Mouse (Mus musculus) heart, embryonic 15.5 days (tissue): ENCODE data around the gene Aqp3. TPM values are rescaled to one million over a fixed set of nuclear protein-coding genes. Genes with fewer than 3 reads are reported as not detected.
A peak's percentile ranks its signal among the peaks of the same experiment; 100 is the strongest.

Experiments
- ATAC-seq: fragments of 200-750 bp; cut with Nextera tagmentation; replicated peaks from 2 replicates; pipeline ENCODE4 v1.8.0; 2017; ENCODE audit warnings: low read depth, moderate TSS enrichment; ENCODE audit not compliant: insufficient number of reproducible peaks, insufficient read depth, low FRiP score
- H3K27ac ChIP-seq: fragments of 300-500 bp; sonication (generic); 2 replicates; pipeline ENCODE4 v1.5.1; 2015; ENCODE audit warnings: mild to moderate bottlenecking, inconsistent platforms
- H3K27me3 ChIP-seq: fragments of 300-500 bp; sonication (generic); 2 replicates; pipeline ENCODE4 v1.6.1; 2015; ENCODE audit warnings: inconsistent platforms
- H3K36me3 ChIP-seq: fragments of 300-500 bp; sonication (generic); 2 replicates; pipeline ENCODE4 v1.6.1; 2015; ENCODE audit warnings: mild to moderate bottlenecking, inconsistent platforms
- H3K4me1 ChIP-seq: fragments of 300-500 bp; sonication (generic); replicated peaks from 2 replicates; pipeline ENCODE4 v1.6.1; 2015; ENCODE audit warnings: inconsistent platforms
- H3K4me2 ChIP-seq: fragments of 300-500 bp; sonication (generic); 2 replicates; pipeline ENCODE4 v1.6.1; 2015; ENCODE audit warnings: inconsistent platforms, mild to moderate bottlenecking, moderate library complexity
- H3K4me3 ChIP-seq: fragments of 300-500 bp; sonication (generic); 2 replicates; pipeline ENCODE4 v1.5.1; 2015; ENCODE audit warnings: mild to moderate bottlenecking, inconsistent platforms
- H3K9ac ChIP-seq: fragments of 300-500 bp; sonication (generic); 2 replicates; pipeline ENCODE4 v1.6.1; 2015; ENCODE audit warnings: mild to moderate bottlenecking, inconsistent platforms
- H3K9me3 ChIP-seq: fragments of 300-500 bp; sonication (generic); replicated peaks from 2 replicates; pipeline ENCODE4 v1.6.1; 2016; ENCODE audit warnings: inconsistent platforms
- WGBS: fragments of 180-500 bp; shearing (Covaris S2); methylation state at CpG from one replicate; pipeline ENCODE4 v1.1.7; 2015; ENCODE audit warnings: mixed read lengths; 5-methylcytosine and 5-hydroxymethylcytosine counted together
- polyA plus RNA-seq: library from polyadenylated mRNA; unstranded; fragments of >200 nt; fragmentation: Nextera tagmentation; extraction: Ambion mirVana; gene quantifications from 2 replicates; pipeline ENCODE4 v1.2.1, GENCODE M21; 2015

The Aqp3 gene
- polyA plus RNA-seq, 1 experiment from 2014 or later, result 0.49 TPM

GRCm38 (mm10) chr4:41056253-41056652, 41.7 kb downstream of the Aqp3 start:
- H3K4me2 ChIP-seq, result no peak overlapping the region
- no peaks in the 10 kb centered on the region for H3K9me3 ChIP-seq
- peaks cover 12% of the 10 kb centered on the region for H3K4me1 ChIP-seq
- no peak overlapping the region for H3K27ac ChIP-seq
- 50% methylated on average over 1 of the region's 1 CpGs for WGBS
- no peak for ATAC-seq
- H3K4me3 ChIP-seq, result no peak overlapping the region
- no peaks in the 10 kb centered on the region for H3K27me3 ChIP-seq
- H3K9ac ChIP-seq, result no peak overlapping the region
- no peaks in the 10 kb centered on the region for H3K36me3 ChIP-seq

GRCm38 (mm10) chr4:41055111-41055510, 42.9 kb downstream of the Aqp3 start:
- Histone ChIP-seq H3K4me2 (peak overlapping the region; percentile 60), H3K4me3 (peak overlapping the region; percentile 29), H3K9ac (no peak overlapping the region), H3K36me3 (no peaks in the 10 kb centered on the region), H3K4me1 (peaks cover 14% of the 10 kb centered on the region), H3K27ac (peak overlapping the region; percentile 48), H3K27me3 (no peaks in the 10 kb centered on the region), H3K9me3 (no peaks in the 10 kb centered on the region)
- ATAC-seq, result peak; percentile 65
- WGBS, result 19% methylated on average over 13 of the region's 13 CpGs

- Histone ChIP-seq H3K27me3 (no peaks in the 10 kb centered on the region), H3K27ac (no peak overlapping the region), H3K4me2 (no peak overlapping the region), H3K4me1 (peaks cover 33% of the 10 kb centered on the region), H3K9ac (no peak overlapping the region), H3K4me3 (no peak overlapping the region), H3K36me3 (no peaks in the 10 kb centered on the region), H3K9me3 (no peaks in the 10 kb centered on the region)
- ATAC-seq, result no peak
- WGBS, result 84% methylated on average over 7 of the region's 7 CpGs
These were observed 46.2 kb downstream of the Aqp3 start for GRCm38 (mm10) chr4:41051781-41052180.

GRCm38 (mm10) chr4:41050726-41051675, 47.0 kb downstream of the Aqp3 start:
- H3K36me3 ChIP-seq, result no peaks in the 10 kb centered on the region
- ATAC-seq, result no peak
- H3K4me3 ChIP-seq, result peak overlapping the region; percentile 21; the same call in 1 of the 2 replicates
- H3K27ac ChIP-seq, result no peak overlapping the region
- H3K27me3 ChIP-seq, result no peaks in the 10 kb centered on the region
- 31% methylated on average over 16 of the region's 16 CpGs for WGBS
- H3K9ac ChIP-seq, result no peak overlapping the region
- no peaks in the 10 kb centered on the region for H3K9me3 ChIP-seq
- peak overlapping the region; percentile 44 for H3K4me2 ChIP-seq
- H3K4me1 ChIP-seq, result peaks cover 33% of the 10 kb centered on the region

GRCm38 (mm10) chr4:41048926-41049325, 49.1 kb downstream of the Aqp3 start:
- peaks cover 22% of the 10 kb centered on the region for H3K4me1 ChIP-seq
- H3K36me3 ChIP-seq, result no peaks in the 10 kb centered on the region
- H3K27me3 ChIP-seq, result no peaks in the 10 kb centered on the region
- H3K27ac ChIP-seq, result no peak overlapping the region
- H3K9me3 ChIP-seq, result no peaks in the 10 kb centered on the region
- no peak overlapping the region for H3K9ac ChIP-seq
- 33% methylated on average over 2 of the region's 2 CpGs for WGBS
- no peak for ATAC-seq
- no peak overlapping the region for H3K4me3 ChIP-seq
- no peak overlapping the region for H3K4me2 ChIP-seq

- peak; percentile 38; the same call in 1 of the 2 replicates for ATAC-seq
- no peak within 1 kb of the TSS for H3K9ac ChIP-seq
- WGBS, result 31% methylated on average over 9 of the region's 9 CpGs
These were observed 50.3 kb downstream of the Aqp3 start, which contains the start of gene Aqp7 for GRCm38 (mm10) chr4:41047524-41048271. Aqp7 (minus strand) TSS chr4:41048139.

GRCm38 (mm10) chr4:41046254-41046795, 51.7 kb downstream of the Aqp3 start:
- ATAC-seq, result no peak
- Histone ChIP-seq H3K9me3 (no peaks in the 10 kb centered on the region), H3K4me1 (peaks cover 23% of the 10 kb centered on the region), H3K27me3 (no peaks in the 10 kb centered on the region), H3K4me2 (no peak overlapping the region), H3K4me3 (no peak overlapping the region), H3K9ac (no peak overlapping the region), H3K27ac (no peak overlapping the region), H3K36me3 (no peaks in the 10 kb centered on the region)
- WGBS, result 76% methylated on average over 13 of the region's 13 CpGs

More at GRCm38 (mm10) chr4:41047524-41048271, 50.3 kb downstream of the Aqp3 start, which contains the start of gene Aqp7:
- H3K9me3 ChIP-seq, result no peaks in the 10 kb centered on the region
- H3K4me2 ChIP-seq, result no peak within 1 kb of the TSS
- peaks cover 22% of the 10 kb centered on the region for H3K4me1 ChIP-seq
- H3K27ac ChIP-seq, result no peak within 1 kb of the TSS
- H3K4me3 ChIP-seq, result no peak within 1 kb of the TSS
- no peaks in the 10 kb centered on the region for H3K36me3 ChIP-seq
- H3K27me3 ChIP-seq, result no peaks in the 10 kb centered on the region

GRCm38 (mm10) chr4:41045288-41045687, 52.7 kb downstream of the Aqp3 start:
- Histone ChIP-seq H3K27me3 (no peaks in the 10 kb centered on the region), H3K9me3 (no peaks in the 10 kb centered on the region), H3K4me3 (no peak overlapping the region), H3K36me3 (no peaks in the 10 kb centered on the region), H3K4me2 (no peak overlapping the region), H3K9ac (no peak overlapping the region), H3K27ac (no peak overlapping the region), H3K4me1 (peaks cover 23% of the 10 kb centered on the region)
- ATAC-seq, result no peak
- WGBS, result 79% methylated on average over 3 of the region's 3 CpGs

- Histone ChIP-seq H3K4me2 (no peak overlapping the region), H3K4me1 (peaks cover 21% of the 10 kb centered on the region), H3K36me3 (no peaks in the 10 kb centered on the region), H3K9me3 (no peaks in the 10 kb centered on the region), H3K27me3 (no peaks in the 10 kb centered on the region), H3K4me3 (no peak overlapping the region), H3K9ac (no peak overlapping the region), H3K27ac (no peak overlapping the region)
- 83% methylated on average over 5 of the region's 5 CpGs for WGBS
- no peak for ATAC-seq
These were observed 54.0 kb downstream of the Aqp3 start for GRCm38 (mm10) chr4:41043961-41044360.

GRCm38 (mm10) chr4:41042880-41043279, 55.1 kb downstream of the Aqp3 start:
- 76% methylated on average over 12 of the region's 12 CpGs for WGBS
- Histone ChIP-seq H3K9ac (no peak overlapping the region), H3K4me3 (no peak overlapping the region), H3K4me1 (peaks cover 10% of the 10 kb centered on the region), H3K9me3 (no peaks in the 10 kb centered on the region), H3K27ac (no peak overlapping the region), H3K27me3 (no peaks in the 10 kb centered on the region), H3K4me2 (no peak overlapping the region), H3K36me3 (no peaks in the 10 kb centered on the region)
- ATAC-seq, result no peak
